Mouse (Mus musculus) spleen, adult 2 months (tissue): ENCODE data around the gene Zfp668.

Source experiments
- CTCF ChIP-seq: fragments of 200-500 bp; IDR thresholded peaks from 2 replicates; pipeline ENCODE4 v1.5.1; 2011; ENCODE audit warnings: mild to moderate bottlenecking, inconsistent platforms; ENCODE audit not compliant: insufficient read depth, insufficient read length, insufficient replicate concordance; ENCODE audit errors: extremely low read depth
- POLR2A ChIP-seq: fragments of 200-500 bp; IDR thresholded peaks from 2 replicates; pipeline ENCODE4 v1.6.1; 2011; ENCODE audit warnings: low read depth, low read length, inconsistent platforms

- TF ChIP-seq CTCF (no peak), POLR2A (no peak)
Measured at GRCm38 (mm10) chr7:127888821-127889220, 12.2 kb upstream of the Zfp668 start.
